Mouse (Mus musculus): ENCODE results near the gene Tmem163.

DNA sequence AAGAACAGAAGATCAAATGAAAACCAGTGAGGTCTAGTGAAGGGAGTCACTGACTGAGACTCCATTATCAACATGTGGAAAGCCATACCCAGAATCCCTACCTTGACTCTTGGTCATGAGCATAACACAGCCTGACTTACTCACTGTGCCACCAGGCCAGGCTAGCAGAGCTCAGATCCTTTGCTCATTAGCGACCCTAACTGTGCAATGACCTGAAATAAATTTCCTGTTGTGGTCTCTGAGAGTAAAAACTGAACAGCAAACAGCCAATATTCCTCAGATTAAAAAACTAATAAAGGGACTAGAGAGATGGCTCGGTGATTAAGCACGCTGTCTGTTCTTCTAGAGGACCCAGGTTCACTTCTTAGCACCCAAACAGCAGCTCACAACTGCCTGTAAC is 106.2 kb downstream of the Tmem163 start:
- TF ChIP-seq CTCF (IDR thresholded peaks at IDR 0.05; ENCODE audit: control insufficient read depth, insufficient read depth, insufficient replicate concordance, low read depth, low read length) (no peak), POLR2A (IDR thresholded peaks at IDR 0.05; ENCODE audit: control insufficient read depth, low read depth, low read length) (no peak)
